Mouse (Mus musculus) erythroblast, embryonic 14.5 days (primary cell): ENCODE measurements around the gene Ahnak. TPM values are rescaled to one million over a fixed set of nuclear protein-coding genes. Genes with fewer than 3 reads are reported as not detected.

Experiments used
- H3K27me3 ChIP-seq: 2 replicates; pipeline ENCODE4 v1.6.1; 2012; ENCODE audit warnings: inconsistent platforms; ENCODE audit not compliant: control insufficient read depth
- H3K36me3 ChIP-seq: 2 replicates; pipeline ENCODE4 v1.6.1; 2012; ENCODE audit warnings: mild to moderate bottlenecking, inconsistent platforms; ENCODE audit not compliant: control insufficient read depth
- H3K4me1 ChIP-seq: 2 replicates; pipeline ENCODE4 v1.6.1; 2012; ENCODE audit warnings: inconsistent platforms; ENCODE audit not compliant: control insufficient read depth
- H3K4me3 ChIP-seq: replicated peaks from 2 replicates; pipeline ENCODE3; 2012; ENCODE audit warnings: moderate library complexity, mild to moderate bottlenecking, inconsistent platforms
- H3K9me3 ChIP-seq: 2 replicates; pipeline ENCODE4 v1.6.1; 2012; ENCODE audit warnings: low read length, inconsistent platforms, mixed read lengths; ENCODE audit not compliant: control insufficient read depth
- GATA1 ChIP-seq: IDR thresholded peaks from 2 replicates; pipeline ENCODE4 v1.6.1; 2012; ENCODE audit warnings: low read length, inconsistent platforms, mixed read lengths
- TAL1 ChIP-seq: IDR thresholded peaks from 3 replicates; pipeline ENCODE4 v1.6.1; 2012; ENCODE audit warnings: low read length, inconsistent platforms, mixed read lengths
- polyA plus RNA-seq: library from polyadenylated mRNA; stranded (reverse); fragments of >175 nt; gene quantifications from 2 replicates; pipeline ENCODE4 v1.2.3, GENCODE M21; 2012

Gene Ahnak
- polyA plus RNA-seq, 1 experiment, result 0.01 TPM

DNA sequence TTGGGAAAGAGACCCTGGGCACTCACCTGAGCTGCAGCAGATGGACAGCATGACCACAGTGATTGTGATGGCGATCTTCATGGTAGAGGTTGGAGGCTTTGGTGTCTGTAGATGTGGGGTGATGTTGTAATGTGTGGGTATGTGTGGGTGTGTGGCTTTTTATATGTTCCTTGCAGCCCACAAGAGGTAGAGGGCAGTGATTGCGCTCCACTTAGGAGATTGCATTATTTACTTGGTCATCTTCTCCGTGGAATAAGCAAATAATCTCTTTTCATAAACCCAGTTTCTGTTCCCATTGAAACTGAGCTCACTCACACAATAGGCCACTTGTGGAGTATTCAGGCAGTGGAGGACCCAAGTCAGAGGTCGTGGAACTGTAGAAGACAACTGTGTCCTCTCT lies 98.7 kb downstream of the Ahnak start, which contains the start of gene Scgb1a1:
TSS of gene Scgb1a1 (minus strand) at position 138 of the 400 bp plus-strand sequence.
- no peaks in the 10 kb centered on the region for H3K9me3 ChIP-seq
- peaks cover 3% of the 10 kb centered on the region; the same call in 1 of the 2 replicates for H3K4me1 ChIP-seq
- no peak for TF ChIP-seq TAL1
- TF ChIP-seq GATA1, result no peak
- no peaks in the 10 kb centered on the region for H3K36me3 ChIP-seq
- peaks cover 8% of the 10 kb centered on the region for H3K27me3 ChIP-seq
- no peak within 1 kb of the TSS for H3K4me3 ChIP-seq

DNA sequence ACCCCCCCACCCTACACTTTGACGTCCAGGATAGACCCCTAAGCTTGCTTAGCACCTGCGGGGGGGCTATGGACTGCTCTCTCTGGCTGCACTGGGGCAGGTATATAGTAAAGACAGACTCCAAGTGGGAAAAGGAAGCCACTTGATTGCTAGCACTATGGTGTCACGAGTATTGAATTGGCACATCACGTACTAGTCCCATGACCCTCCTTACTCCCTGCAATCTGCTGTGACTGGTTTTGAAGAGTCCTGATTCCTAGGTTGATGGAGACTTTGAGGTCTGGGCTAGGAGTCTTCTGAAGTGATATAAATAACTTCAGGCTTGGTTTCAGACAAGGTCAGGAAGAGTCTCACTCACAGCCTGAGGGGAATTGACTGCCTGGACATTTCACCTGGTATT lies 101.1 kb downstream of the Ahnak start:
- TF ChIP-seq TAL1 (no peak), GATA1 (no peak)
- Histone ChIP-seq H3K4me3 (no peak overlapping the region), H3K4me1 (no peaks in the 10 kb centered on the region), H3K27me3 (0 out of 2 replicates have a peak, but pooled peaks cover 2% of the 10 kb centered on the region), H3K36me3 (no peaks in the 10 kb centered on the region), H3K9me3 (no peaks in the 10 kb centered on the region)

DNA sequence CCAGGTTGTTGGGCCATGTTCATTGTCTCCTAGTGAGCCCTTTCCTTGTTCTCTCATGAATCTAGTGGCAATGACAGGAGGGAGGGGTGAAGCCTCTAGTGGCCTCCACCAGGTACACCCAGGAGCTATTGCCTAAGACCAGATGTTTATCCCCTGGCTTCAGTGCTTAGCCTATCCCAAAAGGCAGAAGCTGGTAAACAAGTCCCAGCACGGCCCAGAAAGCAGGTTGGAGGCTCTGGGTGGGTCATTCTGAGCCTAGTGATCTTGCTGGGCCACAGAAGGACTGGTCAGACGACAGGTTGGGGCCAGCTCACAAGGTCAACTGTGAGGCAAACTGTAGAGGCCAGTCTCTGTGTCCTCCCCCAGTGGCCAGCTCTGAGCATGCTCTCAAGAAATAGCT lies 101.6 kb downstream of the Ahnak start:
- Histone ChIP-seq H3K27me3 (0 out of 2 replicates have a peak, but pooled peaks cover 2% of the 10 kb centered on the region), H3K9me3 (no peaks in the 10 kb centered on the region), H3K36me3 (no peaks in the 10 kb centered on the region), H3K4me3 (no peak overlapping the region), H3K4me1 (no peaks in the 10 kb centered on the region)
- TF ChIP-seq GATA1, result no peak
- TF ChIP-seq TAL1, result no peak

DNA sequence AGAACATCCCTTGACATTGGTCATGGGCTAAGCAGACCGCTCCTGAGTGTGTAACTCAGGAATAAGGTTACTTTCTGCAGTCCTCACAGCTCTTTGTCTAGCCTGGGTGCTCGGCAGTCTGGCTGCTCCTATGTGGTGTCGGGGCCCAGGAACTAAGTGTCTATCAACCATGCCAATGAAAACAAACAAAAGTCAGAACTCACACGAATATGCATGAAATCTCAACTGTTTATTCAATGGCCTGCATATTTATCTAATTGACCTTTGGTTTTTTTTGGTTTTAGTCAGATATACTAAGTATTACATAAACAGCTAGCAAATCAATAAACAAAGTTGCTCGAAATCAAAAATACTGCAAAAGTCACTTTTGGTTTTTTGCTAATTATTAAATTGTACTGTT lies 106.0 kb downstream of the Ahnak start:
- no peak for TF ChIP-seq TAL1
- TF ChIP-seq GATA1, result no peak
- H3K4me3 ChIP-seq, result no peak overlapping the region
- no peaks in the 10 kb centered on the region for H3K4me1 ChIP-seq
- H3K9me3 ChIP-seq, result no peaks in the 10 kb centered on the region
- H3K27me3 ChIP-seq, result no peaks in the 10 kb centered on the region
- no peaks in the 10 kb centered on the region for H3K36me3 ChIP-seq

DNA sequence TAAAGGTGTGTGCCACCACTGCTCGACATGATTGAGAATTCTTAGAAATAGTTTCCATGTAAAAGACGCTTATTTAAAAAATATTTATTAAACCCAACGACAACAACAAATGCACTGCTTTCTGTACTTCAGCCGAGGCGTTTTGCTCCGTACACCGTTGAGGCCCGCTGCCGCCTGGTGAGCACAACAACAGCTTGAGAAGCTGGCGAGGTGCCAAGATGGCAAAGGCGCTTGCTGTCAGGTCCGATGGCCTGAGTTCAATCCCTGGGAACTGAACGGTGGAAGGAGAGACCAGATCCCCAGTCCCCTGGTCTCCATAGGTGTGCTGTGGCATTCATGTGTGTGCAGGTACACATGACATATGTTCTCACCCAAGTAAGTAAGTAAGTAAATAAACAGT lies 108.4 kb downstream of the Ahnak start:
- no peaks in the 10 kb centered on the region for H3K4me1 ChIP-seq
- H3K36me3 ChIP-seq, result no peaks in the 10 kb centered on the region
- no peaks in the 10 kb centered on the region for H3K27me3 ChIP-seq
- H3K9me3 ChIP-seq, result no peaks in the 10 kb centered on the region
- H3K4me3 ChIP-seq, result no peak overlapping the region
- TF ChIP-seq TAL1 (no peak), GATA1 (no peak)

DNA sequence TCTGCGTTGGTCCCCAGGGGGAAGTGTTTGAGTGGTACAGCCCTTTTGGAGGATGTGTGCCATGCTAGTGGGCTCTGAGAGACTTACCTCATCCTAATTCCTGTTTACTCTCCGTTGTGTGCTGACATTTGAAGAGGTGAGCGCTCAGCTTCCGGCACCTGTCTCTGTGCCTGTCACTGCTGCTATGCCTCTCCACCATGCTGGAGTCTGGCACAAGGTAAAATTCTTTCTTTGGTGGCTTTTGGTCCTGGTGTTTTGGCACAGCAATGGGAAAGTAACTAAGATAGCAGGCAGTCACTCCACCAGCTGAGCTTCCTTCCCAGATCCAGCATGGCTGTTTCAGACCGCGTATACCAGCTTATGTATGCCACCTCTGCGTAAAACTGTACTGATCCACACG lies 110.7 kb downstream of the Ahnak start:
- TF ChIP-seq TAL1 (no peak), GATA1 (no peak)
- Histone ChIP-seq H3K9me3 (no peaks in the 10 kb centered on the region), H3K27me3 (no peaks in the 10 kb centered on the region)

DNA sequence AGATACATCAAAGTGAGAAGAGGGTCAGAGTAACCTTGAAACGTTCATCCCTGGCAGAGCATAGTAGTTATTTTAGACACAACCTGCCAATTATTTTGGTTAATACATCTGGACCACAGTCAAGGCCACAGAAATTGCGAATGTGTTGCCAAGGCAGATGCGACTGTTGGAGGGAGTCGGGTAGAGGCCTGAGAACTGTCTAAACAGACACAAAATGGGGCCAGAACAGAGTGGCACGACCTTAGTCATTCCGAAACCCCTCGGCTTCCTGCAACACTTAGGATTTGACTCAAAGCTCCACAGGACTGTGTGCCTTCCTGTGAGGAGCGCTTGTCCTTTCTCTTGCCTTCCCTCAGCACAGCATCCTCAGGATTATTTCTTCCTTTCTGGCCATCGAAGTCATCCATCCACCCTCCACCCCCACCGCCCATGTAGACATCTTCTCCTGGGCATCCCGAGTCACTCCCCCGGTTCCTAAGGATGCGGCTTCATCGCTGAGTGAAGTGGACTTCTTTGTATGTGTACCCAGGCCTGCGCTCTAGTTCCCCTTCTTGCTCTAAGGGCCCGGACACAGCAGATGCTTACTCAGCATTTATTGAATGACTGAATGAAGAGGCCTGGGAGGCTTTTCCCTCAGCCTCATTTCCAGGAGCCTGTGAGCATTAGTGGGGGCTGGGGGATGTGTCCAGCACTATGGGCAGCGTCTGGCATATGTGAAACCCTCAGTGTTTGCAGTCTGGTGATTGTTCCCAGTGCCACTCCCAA lies 111.4 kb downstream of the Ahnak start:
- H3K4me1 ChIP-seq, result no peaks in the 10 kb centered on the region
- no peak overlapping the region for H3K4me3 ChIP-seq
- no peaks in the 10 kb centered on the region for H3K9me3 ChIP-seq
- H3K36me3 ChIP-seq, result no peaks in the 10 kb centered on the region
- H3K27me3 ChIP-seq, result no peaks in the 10 kb centered on the region
- TF ChIP-seq TAL1 (no peak), GATA1 (no peak)

More for the DNA sequence above, 110.7 kb downstream of the Ahnak start:
- no peaks in the 10 kb centered on the region for H3K4me1 ChIP-seq
- H3K36me3 ChIP-seq, result no peaks in the 10 kb centered on the region
- no peak overlapping the region for H3K4me3 ChIP-seq

DNA sequence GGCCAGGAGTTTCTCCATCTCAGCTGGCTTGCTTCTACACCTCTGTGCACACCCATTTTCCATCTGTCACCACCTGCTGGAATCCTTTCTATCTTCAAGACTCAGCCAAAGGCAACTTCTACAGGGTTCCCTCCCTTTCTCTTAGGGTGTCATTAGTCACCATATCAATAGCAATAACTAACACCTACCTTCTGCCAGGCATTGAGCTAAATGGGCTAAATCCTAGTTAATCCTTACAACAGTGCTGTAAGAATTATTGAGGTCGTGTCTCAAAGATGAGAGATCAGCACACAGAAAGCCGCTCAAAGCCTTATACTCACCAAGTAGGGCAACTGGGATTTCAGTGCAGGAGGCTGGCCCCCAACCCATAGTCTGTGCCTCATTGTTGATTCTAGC lies 112.0 kb downstream of the Ahnak start:
- no peaks in the 10 kb centered on the region for H3K4me1 ChIP-seq
- H3K27me3 ChIP-seq, result no peaks in the 10 kb centered on the region
- H3K36me3 ChIP-seq, result no peaks in the 10 kb centered on the region
- TF ChIP-seq GATA1 (no peak), TAL1 (no peak)
- H3K9me3 ChIP-seq, result no peaks in the 10 kb centered on the region
- H3K4me3 ChIP-seq, result no peak overlapping the region

DNA sequence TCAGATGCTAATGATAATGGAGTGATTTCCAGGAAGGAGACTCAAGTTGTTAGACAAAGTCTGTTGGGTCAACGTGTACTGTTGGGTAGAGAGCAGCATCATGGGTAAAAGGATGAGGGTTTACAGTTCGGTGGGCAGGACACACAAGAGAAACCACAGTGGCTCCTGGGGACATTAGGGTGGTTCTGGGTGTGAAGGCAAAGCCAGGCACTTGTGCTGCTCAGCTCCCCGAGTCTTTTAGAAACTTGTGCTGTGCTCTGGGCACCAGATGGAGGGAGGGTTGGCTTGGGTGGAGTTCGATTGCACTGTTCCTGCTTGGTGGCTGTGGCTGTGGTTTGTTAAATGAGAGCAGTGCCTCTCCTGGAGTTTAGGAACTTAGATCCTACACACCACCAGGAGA lies 114.9 kb downstream of the Ahnak start:
- Histone ChIP-seq H3K27me3 (no peaks in the 10 kb centered on the region), H3K4me1 (peaks cover 3% of the 10 kb centered on the region; the same call in 1 of the 2 replicates), H3K9me3 (no peaks in the 10 kb centered on the region), H3K4me3 (no peak overlapping the region), H3K36me3 (no peaks in the 10 kb centered on the region)
- TF ChIP-seq TAL1, result no peak
- TF ChIP-seq GATA1, result no peak

DNA sequence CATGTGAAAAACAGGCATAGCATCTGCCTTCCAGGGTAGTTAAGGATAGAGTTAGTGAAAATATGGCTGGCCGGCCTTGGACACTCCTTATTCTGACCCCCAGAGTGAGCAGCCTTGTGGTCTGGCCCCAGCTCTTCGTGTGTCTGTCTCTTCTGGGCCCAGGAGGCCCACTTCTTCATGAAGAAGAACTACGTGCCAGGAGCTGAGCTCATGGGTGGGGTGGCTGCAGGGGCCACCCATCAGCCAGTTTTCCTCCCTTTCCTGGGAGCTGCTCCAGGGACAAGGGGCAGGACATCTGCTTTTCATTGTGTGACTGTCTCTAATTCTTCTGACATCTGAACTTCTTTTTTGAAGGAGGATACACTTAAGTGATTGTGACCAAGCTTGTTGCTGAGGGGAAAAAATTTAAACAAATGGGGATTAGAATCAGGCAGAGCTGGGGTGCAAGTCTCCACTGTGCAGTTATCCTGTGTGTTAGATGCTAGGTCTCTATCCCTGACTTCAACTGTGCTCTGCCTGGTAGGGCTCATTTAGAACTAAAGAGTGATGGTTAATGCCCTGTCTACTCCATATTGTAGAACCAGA lies 116.1 kb downstream of the Ahnak start:
- Histone ChIP-seq H3K4me1 (peaks cover 3% of the 10 kb centered on the region; the same call in 1 of the 2 replicates), H3K27me3 (no peaks in the 10 kb centered on the region), H3K9me3 (no peaks in the 10 kb centered on the region), H3K4me3 (no peak overlapping the region), H3K36me3 (no peaks in the 10 kb centered on the region)
- no peak for TF ChIP-seq TAL1
- no peak for TF ChIP-seq GATA1
